Mouse (Mus musculus) urinary bladder, postnatal 36 days (tissue): ENCODE measurements around the gene Zer1.
"Not testable (repeated sequence)": the region's sequence is repeated elsewhere in the genome, so short reads cannot be mapped to it uniquely, and the experiment has no call there.

Source experiments
- DNase-seq, 2 experiments: peaks; one replicate each; pipeline ENCODE4 v3.0.0; 2022; ENCODE audit warnings: low spot score in 2 of 2, mixed read lengths in 1 of 2

The Zer1 gene

GRCm38 (mm10) chr2:30077502-30078348 lies 46.7 kb downstream of the Zer1 start, which contains the start of gene Pkn3:
TSS of gene Pkn3 (plus strand) at chr2:30077684.
- DNase-seq = peak; percentile 83 to 88

- DNase-seq = no peak
These were observed 47.4 kb downstream of the Zer1 start for GRCm38 (mm10) chr2:30076959-30077358.

GRCm38 (mm10) chr2:30076439-30076838 lies 47.9 kb downstream of the Zer1 start:
- no peak for DNase-seq

- DNase-seq = no peak
These were observed 48.8 kb downstream of the Zer1 start for GRCm38 (mm10) chr2:30075625-30076024.

- no peak for DNase-seq
These were observed 51.1 kb downstream of the Zer1 start for GRCm38 (mm10) chr2:30073285-30073684.

GRCm38 (mm10) chr2:30072875-30073274 lies 51.5 kb downstream of the Zer1 start:
- DNase-seq = no peak

GRCm38 (mm10) chr2:30067962-30068361 lies 56.4 kb downstream of the Zer1 start:
- no peak for DNase-seq

- peak in 1 of 2 experiments; percentile 15 for DNase-seq
These were observed 57.1 kb downstream of the Zer1 start for GRCm38 (mm10) chr2:30067031-30067888.

- DNase-seq = peak; percentile 91 to 95
These were observed 58.1 kb downstream of the Zer1 start for GRCm38 (mm10) chr2:30066046-30066901.

- no peak for DNase-seq
These were observed 60.1 kb downstream of the Zer1 start for GRCm38 (mm10) chr2:30064298-30064697.

GRCm38 (mm10) chr2:30063791-30064190 lies 60.6 kb downstream of the Zer1 start:
- DNase-seq = no peak

- no peak for DNase-seq
These were observed 61.1 kb downstream of the Zer1 start for GRCm38 (mm10) chr2:30063235-30063634.

- DNase-seq = peak; percentile 64 to 67
These were observed 61.9 kb downstream of the Zer1 start for GRCm38 (mm10) chr2:30062249-30063093.

GRCm38 (mm10) chr2:30061215-30062166 lies 62.9 kb downstream of the Zer1 start:
- DNase-seq = peak; percentile 19 to 38

- DNase-seq = no peak
These were observed 66.0 kb downstream of the Zer1 start for GRCm38 (mm10) chr2:30058418-30058817.

GRCm38 (mm10) chr2:30057223-30057904 lies 67.0 kb downstream of the Zer1 start, which contains the start of gene Set:
TSS of gene Set (plus strand) at chr2:30057378.
- no peak for DNase-seq

GRCm38 (mm10) chr2:30056736-30057135 lies 67.6 kb downstream of the Zer1 start:
- no peak for DNase-seq

GRCm38 (mm10) chr2:30055310-30055709 lies 69.1 kb downstream of the Zer1 start:
- DNase-seq = not testable (repeated sequence)
